Mouse (Mus musculus) cerebellum, postnatal 36 days (tissue): ENCODE measurements around the gene Rnf6.
"Not testable (repeated sequence)": the region's sequence is repeated elsewhere in the genome, so short reads cannot be mapped to it uniquely, and the experiment has no call there.

Source experiments
- DNase-seq, 2 experiments: peaks; one replicate each; pipeline ENCODE4 v3.0.0; 2021 to 2022; ENCODE audit warnings: mixed read lengths in 2 of 2

Rnf6 gene

DNA sequence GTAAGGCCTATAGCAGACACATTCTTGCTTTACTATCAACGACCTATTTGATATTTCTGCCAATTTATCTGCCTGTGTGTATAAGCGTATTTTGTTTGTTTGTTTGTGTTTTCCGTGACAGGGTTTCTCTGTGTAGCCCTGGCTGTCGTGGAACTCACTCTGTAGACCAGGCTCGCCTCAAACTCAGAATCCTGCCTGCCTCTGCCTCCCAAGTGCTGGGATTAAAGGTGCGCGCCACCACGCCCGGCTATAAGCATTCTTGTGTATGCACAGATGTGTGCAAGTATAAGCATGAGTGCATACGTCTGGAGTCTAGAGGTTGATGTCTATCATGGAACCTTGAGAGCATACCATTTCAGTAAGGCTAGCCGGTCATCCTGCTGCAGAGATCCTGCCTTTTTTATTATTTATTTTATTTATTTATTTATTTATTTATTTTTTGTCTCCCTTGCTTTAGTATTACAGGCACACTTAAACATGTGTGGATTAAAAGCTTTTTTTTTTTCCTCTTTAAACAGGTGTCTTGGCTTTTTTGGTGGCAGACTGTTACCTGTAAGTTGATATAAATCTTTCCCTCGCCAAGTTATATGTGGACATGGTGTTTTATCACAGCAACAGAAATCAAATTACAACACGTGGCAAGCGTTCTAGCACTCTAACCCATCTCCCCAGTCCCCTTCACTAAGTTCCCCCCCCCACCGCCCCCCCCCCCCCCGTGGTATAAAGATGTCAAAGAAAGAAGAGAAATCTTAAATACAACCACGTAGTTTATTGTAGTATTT is 8.7 kb upstream of the Rnf6 start:
- no peak for DNase-seq

DNA sequence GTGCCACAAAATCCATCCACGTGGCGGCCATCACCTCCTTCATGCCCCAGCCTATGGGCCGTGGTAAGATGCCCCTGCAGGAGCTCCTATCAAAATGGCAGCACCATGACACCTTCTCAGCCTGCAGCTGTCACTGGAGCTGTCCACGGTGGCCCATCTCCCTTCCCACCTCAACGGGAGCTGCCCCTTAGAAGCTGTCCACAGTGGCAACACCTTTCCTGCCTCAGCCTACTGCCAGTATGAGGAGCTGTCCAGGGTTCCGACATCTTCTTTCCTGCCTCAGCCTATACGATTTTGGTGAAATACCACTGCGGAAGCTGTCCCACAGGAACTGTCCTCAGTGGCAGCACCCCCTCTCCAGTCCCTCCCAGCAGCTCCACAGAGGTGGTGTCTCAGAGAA is 6.1 kb upstream of the Rnf6 start:
- no peak for DNase-seq

DNA sequence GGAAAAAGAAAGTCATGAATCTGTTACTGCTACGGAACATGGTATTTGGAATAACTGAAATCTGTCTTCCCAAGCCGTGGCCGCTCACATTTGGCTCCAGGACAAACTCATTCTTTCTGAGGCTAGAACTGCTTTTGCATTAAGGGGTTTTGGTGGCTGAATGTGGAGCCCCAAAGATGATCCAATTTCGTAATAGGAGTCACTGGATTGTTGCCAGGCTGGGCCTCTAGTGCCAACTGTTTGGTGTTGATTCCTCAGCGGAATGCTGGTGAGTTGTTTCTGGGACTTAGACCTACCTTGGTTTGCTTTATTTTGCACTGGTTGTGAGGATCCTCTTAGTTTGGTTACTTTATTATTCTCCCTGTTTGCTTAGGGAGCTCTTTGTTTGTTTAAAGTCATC is 2.4 kb upstream of the Rnf6 start:
- DNase-seq, result peak in 1 of 2 experiments; percentile 18

DNA sequence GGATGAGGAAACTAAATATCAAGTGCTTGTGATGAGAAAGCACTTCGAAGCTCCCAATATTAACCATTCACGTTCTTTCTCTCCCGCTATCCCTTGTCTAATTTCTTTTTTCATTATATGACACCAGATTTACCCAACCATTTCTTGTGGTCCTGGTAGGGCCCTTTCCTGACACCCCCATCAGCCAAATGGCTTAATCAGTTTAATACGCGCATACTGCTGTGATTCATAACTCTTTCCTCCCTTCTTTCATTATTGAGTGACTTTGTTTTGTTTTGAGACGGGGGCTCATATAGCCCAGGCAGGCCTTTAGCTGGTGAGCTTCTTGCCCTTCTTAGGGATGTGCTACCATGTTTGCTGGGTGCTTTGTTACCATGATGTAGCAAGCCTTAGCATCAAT is 367 bp upstream of the Rnf6 start:
- no peak for DNase-seq

DNA sequence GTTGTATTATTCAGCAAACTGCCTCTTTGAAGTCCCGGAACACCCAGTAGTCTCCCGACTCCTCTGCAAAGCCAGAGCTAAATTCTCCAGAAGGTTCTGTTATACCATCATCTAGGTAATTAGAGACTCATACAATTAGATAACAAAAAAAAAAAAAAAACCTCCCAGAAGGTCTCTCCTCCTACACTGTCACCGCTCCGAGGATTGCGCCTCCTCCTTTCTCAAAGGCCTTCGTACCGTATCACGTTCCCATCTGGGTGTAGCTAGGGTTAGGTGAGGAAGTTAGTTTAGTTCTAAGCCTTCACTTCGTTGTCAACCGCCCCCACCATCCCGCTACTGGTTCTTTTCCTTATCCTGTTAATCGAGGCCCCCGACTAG is 865 bp downstream of the Rnf6 start:
- no peak for DNase-seq

DNA sequence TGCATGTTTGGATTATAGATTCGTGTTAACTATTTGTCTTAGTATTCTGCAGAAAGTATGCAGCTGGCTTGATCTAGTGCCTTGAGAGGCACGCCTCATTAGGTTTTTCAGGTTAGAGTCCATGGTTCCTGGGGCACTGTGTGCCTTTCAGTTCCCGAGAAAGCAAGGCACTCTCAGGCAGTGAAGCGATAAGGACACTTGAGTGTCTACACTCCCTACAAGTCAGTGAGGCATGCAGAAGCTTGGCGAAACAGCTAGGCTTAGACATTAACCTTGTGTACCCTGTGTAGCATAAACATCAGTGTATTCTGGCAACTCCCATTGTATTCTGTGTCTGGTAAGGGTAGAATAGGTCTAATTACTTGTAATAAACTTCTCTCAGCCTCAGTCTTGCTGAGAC is 15.8 kb downstream of the Rnf6 start:
- no peak for DNase-seq

DNA sequence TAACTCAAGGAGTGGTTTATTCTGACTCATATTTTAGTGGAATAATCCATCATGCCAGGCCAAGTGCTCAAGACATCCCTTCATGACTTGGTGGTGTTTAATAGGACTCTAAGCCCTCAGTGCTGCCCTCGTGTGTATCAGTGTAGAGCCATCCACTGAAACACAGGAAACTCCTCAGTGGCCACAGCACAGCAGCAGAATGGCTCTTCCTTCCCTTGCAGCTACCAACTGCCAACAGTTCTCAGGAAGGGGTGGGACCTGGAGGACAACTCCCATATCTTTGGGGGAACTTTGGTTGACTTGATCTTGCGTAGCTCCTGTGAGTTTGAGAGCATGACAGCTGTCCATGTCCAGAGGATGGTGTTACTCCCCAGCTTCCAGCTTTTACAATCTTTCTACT is 17.4 kb downstream of the Rnf6 start:
- no peak for DNase-seq

DNA sequence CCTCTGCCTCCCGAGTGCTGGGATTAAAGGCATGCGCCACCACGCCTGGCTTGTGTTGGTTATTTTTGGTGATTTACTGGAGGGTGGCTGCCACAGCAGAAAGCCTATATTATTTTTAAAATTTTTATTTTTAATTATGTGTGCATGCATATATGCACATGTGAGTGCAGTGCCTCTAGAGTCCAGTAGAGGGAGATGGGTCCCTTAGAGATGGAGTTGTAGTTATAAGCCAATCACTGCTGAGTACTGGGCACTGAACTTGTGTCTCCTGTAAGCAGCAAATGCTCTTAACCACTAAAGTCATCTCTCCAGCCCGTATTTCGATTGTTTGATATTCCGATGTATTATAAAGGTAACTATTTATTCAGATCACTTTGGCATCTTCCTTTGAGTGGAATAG is 20.8 kb downstream of the Rnf6 start:
- DNase-seq, result no peak

DNA sequence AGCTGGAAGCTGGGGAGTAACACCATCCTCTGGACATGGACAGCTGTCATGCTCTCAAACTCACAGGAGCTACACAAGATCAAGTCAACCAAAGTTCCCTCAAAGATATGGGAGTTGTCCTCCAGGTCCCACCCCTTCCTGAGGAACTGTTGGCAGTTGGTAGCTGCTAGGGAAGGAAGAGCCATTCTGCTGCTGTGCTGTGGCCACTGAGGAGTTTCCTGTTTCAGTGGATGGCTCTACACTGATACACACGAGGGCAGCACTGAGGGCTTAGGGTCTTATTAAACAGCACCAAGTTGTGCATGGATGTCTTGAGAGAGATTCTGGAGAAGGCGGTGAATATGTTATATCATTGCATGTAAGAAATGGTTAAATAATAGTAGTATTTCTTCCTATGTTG is 21.8 kb downstream of the Rnf6 start:
- DNase-seq, result no peak

DNA sequence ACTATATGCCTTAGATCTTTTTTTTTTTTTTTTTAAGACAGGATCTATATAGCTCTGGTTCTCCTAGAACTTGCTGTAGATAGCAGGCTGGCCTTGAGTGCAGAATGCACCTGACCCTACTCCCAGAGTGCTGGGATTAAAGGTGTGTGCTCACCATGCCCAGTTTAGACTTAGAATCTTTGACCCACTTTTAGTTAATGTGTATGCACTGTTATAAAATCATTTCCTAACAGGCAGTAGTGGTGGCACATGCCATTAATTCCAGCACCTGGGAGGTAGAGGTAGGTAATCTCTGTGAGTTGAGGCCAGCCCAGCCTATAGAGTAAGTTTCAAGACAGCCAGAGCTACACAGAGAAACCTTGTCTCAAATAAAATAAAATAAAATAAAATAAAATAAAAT is 22.3 kb downstream of the Rnf6 start:
- no peak for DNase-seq

DNA sequence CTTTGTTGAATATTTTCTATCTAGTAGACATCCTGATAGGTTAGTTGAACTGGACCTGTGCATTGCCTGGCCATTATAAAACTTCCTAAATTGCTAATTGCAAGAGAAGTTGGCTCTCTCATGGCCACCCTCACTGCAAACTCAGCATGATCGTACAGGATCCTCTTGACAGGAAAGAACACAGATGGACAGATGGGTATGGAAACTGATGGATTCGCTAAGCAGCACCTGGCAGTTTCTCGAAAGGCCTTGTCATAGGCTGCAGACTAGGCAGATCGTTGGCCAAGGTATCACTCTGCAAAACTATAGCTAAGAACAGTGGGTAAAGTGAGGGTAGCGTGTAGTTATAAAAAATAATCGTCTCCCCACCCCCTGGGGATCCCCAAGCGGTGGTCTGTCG is 28.0 kb downstream of the Rnf6 start:
- DNase-seq, result peak in 1 of 2 experiments; percentile 21

DNA sequence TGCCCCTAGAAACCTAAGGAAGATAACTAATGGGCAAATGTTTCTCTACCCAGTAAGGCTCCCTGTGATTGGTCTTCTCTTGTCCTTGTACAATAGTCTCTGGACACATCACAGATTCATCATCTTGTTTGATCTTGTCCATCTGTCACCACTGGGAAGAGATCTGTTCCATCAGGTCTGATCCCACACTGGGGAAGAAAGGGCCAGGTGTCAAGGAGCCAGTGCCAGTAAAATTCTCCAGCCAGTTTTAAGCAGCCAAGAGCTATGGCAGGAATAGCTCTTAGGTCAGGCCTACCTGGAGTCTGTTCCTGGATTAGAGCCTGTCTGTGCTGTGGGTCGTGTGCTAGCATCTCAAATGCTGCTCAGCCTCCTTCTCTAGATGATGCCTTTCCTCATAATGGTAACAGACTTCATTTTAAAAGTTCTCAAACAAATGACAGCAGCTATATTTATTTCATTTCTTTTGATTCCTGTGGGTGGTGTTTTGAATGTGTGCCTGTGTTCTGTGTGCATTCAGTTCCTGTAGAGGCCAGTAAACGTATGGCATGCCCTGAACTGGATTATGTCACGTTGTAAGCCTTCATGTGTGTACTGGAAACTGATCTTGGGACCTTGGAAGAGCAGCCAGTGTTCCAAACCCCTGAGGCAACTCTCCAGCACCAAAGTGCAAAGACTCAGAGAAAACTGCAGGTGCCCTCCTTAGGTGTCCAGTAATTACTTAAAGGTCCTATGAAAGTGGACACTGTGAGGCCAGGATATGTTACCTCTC is 30.7 kb downstream of the Rnf6 start:
- DNase-seq, result peak; percentile 78 to 81

DNA sequence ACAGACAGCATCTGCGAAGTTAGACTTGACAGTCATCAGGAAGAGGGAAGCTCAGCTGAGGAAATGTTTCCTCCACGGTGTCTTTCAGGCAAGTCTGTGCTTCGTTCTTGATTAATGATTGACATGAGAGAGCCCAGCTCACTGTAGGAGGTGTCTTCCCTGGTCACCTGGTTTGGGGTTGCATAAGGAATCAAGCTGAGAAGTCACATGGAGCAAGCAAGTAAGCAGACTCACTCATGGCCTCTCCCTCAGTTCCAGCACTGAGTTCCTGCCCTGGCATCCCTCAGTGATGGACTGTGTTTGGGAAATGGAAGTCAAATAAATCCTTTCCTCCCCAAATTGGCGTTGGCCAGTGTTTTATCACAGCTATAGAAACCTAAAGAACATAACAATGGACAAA is 31.3 kb downstream of the Rnf6 start:
- no peak for DNase-seq

DNA sequence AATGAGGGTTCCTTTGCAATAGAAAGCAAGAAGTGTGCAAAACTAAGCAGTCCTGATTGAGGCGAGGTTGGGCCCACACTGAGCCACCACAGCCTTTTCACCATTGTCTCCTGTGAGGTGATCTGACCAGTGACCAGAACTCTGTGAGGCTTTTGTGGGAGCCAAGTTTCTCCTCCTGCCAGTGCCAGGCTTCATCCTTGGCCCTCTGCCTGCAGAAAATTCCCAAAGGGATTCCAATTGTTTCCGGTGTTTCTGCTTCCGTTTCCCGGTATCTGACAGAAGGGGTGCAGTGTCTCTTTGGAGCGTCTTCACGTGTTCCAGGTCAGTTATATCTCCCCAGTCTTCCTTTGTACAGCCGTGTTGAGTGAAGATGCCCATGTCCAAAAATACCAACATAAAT is 32.6 kb downstream of the Rnf6 start:
- DNase-seq, result peak; percentile 43 to 46

DNA sequence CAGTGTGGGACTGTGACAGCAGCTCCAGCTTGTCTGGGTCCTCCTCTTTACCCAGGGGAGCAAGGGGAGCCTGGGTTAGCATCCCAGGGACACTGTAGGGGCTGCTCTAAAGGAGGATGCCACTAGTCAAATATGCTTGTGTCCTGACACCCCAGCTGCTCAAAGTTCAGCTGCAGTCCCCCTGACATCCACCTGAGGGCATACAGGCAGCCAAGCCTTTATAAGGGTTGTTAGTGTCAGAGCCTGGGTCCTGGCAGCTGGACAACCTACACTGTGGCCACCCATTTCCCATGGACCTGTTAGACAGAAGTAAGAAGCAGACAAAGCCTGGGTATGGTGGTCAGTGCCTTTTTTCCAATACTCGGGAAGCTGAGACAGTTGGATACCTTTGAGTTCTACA is 33.2 kb downstream of the Rnf6 start:
- DNase-seq, result peak in 1 of 2 experiments; percentile 11

DNA sequence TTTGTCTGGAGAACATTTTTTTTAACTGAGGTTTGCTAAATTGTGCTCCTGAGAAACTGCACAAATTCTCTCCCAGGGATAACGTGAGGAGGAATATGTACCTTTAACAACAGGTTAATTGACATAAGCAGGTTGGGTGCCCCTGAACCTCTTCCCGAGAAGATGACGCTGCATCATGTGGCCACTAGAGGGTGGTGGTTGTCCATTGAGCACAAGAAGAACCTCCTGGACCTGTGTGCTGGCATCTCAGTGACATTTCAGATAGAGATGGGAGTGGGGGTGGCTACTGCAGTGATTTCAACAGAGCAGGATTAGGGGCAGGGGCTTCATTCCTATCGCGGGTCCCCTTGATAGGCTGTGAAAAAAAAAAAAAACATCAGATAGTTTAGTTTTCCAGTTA is 33.9 kb downstream of the Rnf6 start:
- DNase-seq, result peak; percentile 79 to 81

DNA sequence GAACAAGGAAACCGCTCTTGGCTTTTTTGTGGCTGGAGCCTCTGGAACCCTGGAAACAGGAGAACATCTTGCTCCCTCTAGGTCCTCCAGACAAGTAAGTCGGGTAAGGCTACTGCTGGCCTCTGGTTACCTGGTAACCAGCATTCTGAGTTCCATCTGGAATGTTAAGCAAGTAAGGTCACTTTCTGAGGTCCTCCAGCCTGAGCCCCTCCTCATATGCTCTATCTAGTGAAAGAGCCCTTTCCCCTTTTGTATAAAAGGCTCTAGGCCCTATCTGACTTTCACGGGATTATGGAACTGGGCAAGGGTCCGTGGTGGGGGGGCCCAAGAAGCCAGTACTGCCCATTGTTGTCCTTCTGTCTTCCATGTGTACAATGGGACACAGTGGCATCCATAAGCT is 36.2 kb downstream of the Rnf6 start, which contains the start of gene 1700001J03Rik:
1700001J03Rik (minus strand) TSS at position 101 of the 400 bp plus-strand sequence.
- not testable (repeated sequence) for DNase-seq

DNA sequence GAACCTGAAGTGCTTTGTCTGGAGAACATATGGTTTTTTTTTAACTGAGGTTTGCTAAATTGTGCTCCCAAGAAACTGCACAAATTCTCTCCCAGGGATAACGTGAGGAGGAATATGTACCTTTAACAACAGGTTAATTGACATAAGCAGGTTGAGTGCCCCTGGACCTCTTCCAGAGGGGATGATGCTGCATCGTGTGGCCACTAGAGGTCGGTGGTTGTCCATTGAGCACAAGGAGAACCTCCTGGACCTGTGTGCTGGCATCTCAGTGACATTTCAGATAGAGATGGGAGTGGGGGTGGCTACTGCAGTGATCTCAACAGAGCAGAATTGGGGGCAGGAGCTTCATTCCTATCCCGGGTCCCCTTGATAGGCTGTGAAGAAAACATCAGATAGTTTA is 48.6 kb downstream of the Rnf6 start:
- DNase-seq, result peak; percentile 56 to 65

DNA sequence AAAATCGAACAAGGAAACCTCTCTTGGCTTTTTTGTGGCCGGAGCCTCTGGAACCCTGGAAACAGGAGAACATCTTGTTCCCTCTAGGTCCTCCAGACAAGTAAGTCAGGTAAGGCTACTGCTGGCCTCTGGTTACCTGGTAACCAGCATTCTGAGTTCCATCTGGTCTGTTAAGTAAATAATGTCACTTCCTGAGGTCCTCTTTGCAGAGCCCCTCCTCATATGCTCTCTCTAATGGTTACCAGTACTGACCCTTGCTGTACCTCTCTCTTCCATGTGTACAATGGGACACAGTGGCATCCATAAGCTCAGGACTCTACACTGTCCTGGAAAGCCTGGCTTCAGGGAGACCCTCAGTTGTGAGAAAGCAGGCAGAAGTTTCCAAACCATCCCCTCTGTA is 50.7 kb downstream of the Rnf6 start, which contains the start of gene Gm6309:
Gm6309 (minus strand) TSS at position 101 of the 400 bp plus-strand sequence.
- not testable (repeated sequence) for DNase-seq

DNA sequence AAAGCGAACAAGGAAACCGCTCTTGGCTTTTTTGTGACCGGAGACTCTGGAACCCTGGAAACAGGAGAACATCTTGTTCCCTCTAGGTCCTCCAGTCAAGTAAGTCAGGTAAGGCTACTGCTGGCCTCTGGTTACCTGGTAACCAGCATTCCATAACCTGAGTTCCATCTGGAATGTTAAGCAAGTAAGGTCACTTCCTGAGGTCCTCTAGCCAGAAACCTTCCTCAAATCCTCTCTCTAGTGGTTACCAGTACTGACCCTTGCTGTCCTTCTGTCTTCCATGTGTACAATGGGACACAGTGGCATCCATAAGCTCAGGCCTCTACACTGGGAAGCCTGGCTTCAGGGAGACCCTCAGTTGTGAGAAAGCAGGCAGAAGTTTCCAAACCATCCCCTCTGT is 60.9 kb downstream of the Rnf6 start, which contains the start of gene Gm5565:
Gm5565 (minus strand) TSS at position 101 of the 400 bp plus-strand sequence.
- not testable (repeated sequence) for DNase-seq
